Mouse (Mus musculus) CH12.LX (cell line): ENCODE results near the gene Lmf2.

Source experiments
- CHD1 ChIP-seq: IDR thresholded peaks from 2 replicates; pipeline ENCODE4 v1.6.1; 2012; ENCODE audit warnings: low read depth, low read length, improper control_type of control experiment, inconsistent platforms
- CTCF ChIP-seq, 2 experiments: IDR thresholded peaks in 1 of 2; conservative IDR thresholded peaks in 1 of 2; 2 replicates each; pipeline ENCODE4 v1.5.1; 2011 to 2012; ENCODE audit warnings: low read depth in 2 of 2, low read length in 2 of 2, improper control_type of control experiment in 1 of 2, inconsistent platforms in 1 of 2, mild to moderate bottlenecking in 1 of 2, moderate library complexity in 1 of 2
- E2F4 ChIP-seq: IDR thresholded peaks from 2 replicates; pipeline ENCODE4 v1.6.1; 2011; ENCODE audit warnings: low read depth, low read length, improper control_type of control experiment; ENCODE audit not compliant: insufficient replicate concordance
- HCFC1 ChIP-seq: IDR thresholded peaks from 2 replicates; pipeline ENCODE4 v1.6.1; 2012; ENCODE audit warnings: low read depth, mild to moderate bottlenecking, inconsistent platforms, low read length, improper control_type of control experiment
- MAZ ChIP-seq: IDR thresholded peaks from 2 replicates; pipeline ENCODE4 v1.6.1; 2012; ENCODE audit warnings: low read depth, mild to moderate bottlenecking, inconsistent platforms, low read length, improper control_type of control experiment, moderate library complexity
- NRF1 ChIP-seq: IDR thresholded peaks from 2 replicates; pipeline ENCODE4 v1.6.1; 2014; ENCODE audit warnings: low read depth, mild to moderate bottlenecking, inconsistent platforms, low read length, improper control_type of control experiment, moderate library complexity
- PAX5 ChIP-seq: IDR thresholded peaks from 2 replicates; pipeline ENCODE4 v1.6.1; 2012; ENCODE audit warnings: low read length, inconsistent platforms, mixed read lengths
- POLR2A ChIP-seq: IDR thresholded peaks from 2 replicates; pipeline ENCODE4 v1.6.1; 2011; ENCODE audit warnings: low read depth, mild to moderate bottlenecking, improper control_type of control experiment, low read length
- SIN3A ChIP-seq: IDR thresholded peaks from 2 replicates; pipeline ENCODE4 v1.6.1; 2012; ENCODE audit warnings: low read length, improper control_type of control experiment, inconsistent platforms
- UBTF ChIP-seq: IDR thresholded peaks from 2 replicates; pipeline ENCODE4 v1.6.1; 2012; ENCODE audit warnings: low read depth, mild to moderate bottlenecking, inconsistent platforms, low read length, improper control_type of control experiment, moderate library complexity
- USF1 ChIP-seq: IDR thresholded peaks from 2 replicates; pipeline ENCODE4 v1.6.1; 2014; ENCODE audit warnings: low read depth, mild to moderate bottlenecking, inconsistent platforms, low read length, improper control_type of control experiment

DNA sequence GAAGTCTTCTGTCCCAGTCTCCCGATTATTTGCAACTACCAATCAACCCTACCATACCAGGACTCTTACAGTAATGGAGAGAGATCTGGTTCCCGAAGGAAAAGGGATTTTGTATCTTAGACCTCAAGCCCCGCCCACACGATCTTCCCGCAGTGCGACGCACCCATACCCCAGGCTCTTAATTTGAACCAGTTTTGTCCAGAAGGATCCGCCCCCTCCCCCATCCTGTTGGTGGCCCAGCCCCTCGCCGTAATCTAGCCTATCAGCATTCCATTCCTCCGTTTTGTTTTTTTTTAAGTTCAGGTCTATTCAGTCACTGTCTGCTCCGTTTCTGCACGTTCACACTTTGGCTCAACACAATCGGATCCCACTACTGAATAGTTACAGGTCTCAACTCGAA lies 913 bp upstream of the Lmf2 start:
- TF ChIP-seq CTCF (conservative IDR thresholded peaks at IDR 0.05 in 1 of 2, IDR thresholded peaks at IDR 0.05 in 1 of 2; ENCODE audit: low read depth in 2 of 2, low read length in 2 of 2) (no peak), CHD1 (no peak; the same call in 1 of the 2 replicates), MAZ (no peak), POLR2A (peak; percentile 42; the same call in 1 of the 2 replicates), HCFC1 (no peak; the same call in 1 of the 2 replicates), SIN3A (peak; percentile 65), UBTF (no peak), USF1 (no peak), NRF1 (no peak), PAX5 (no peak), E2F4 (no peak)
